Mouse (Mus musculus) C2C12 (cell line): ENCODE results near the gene Misp.

Source experiments
- CTCF ChIP-seq: IDR thresholded peaks from one replicate; pipeline ENCODE4 v1.5.1; 2011; ENCODE audit not compliant: control insufficient read depth, insufficient read depth, insufficient read length
- MAX ChIP-seq: IDR thresholded peaks from one replicate; pipeline ENCODE4 v1.6.1; 2011; ENCODE audit warnings: mild to moderate bottlenecking, control low read depth

GRCm38 (mm10) chr10:79866601-79867000, 45.8 kb downstream of the Misp start:
- TF ChIP-seq MAX (no peak), CTCF (no peak)
